Mouse (Mus musculus) forebrain, postnatal 0 days (tissue): ENCODE measurements around the gene Aqp3. TPM values are rescaled to one million over a fixed set of nuclear protein-coding genes. Genes with fewer than 3 reads are reported as not detected.

Experiments
- ATAC-seq: fragments of 200-750 bp; cut with Nextera tagmentation; 2 replicates; pipeline ENCODE4 v1.8.0; 2017; ENCODE audit warnings: mild to moderate bottlenecking, moderate library complexity
- DNase-seq: peaks from one replicate; pipeline ENCODE4 v3.0.0-alpha.2; 2015
- H3K27ac ChIP-seq: fragments of 300-500 bp; sonication (generic); 2 replicates; pipeline ENCODE4 v1.5.1; 2014; ENCODE audit warnings: low read depth, mild to moderate bottlenecking, antibody characterized with exemption, low read length, moderate library complexity, mixed read lengths
- H3K27me3 ChIP-seq: fragments of 300-500 bp; sonication (generic); 2 replicates; pipeline ENCODE4 v1.6.1; 2014; ENCODE audit warnings: mild to moderate bottlenecking, low read length, mixed read lengths; ENCODE audit not compliant: insufficient read depth
- H3K36me3 ChIP-seq: fragments of 300-500 bp; sonication (generic); 2 replicates; pipeline ENCODE4 v1.6.1; 2014; ENCODE audit warnings: mild to moderate bottlenecking, moderate library complexity; ENCODE audit not compliant: insufficient read depth
- H3K4me1 ChIP-seq: fragments of 300-500 bp; sonication (generic); 2 replicates; pipeline ENCODE4 v1.6.1; 2014; ENCODE audit warnings: antibody characterized with exemption; ENCODE audit not compliant: insufficient read depth
- H3K4me2 ChIP-seq: fragments of 300-500 bp; sonication (generic); 2 replicates; pipeline ENCODE4 v1.6.1; 2014; ENCODE audit warnings: low read depth, mild to moderate bottlenecking, moderate library complexity
- H3K4me3 ChIP-seq: fragments of 300-500 bp; sonication (generic); 2 replicates; pipeline ENCODE4 v1.5.1; 2014; ENCODE audit warnings: low read depth, low read length, mixed read lengths
- H3K9ac ChIP-seq: fragments of 300-500 bp; sonication (generic); 2 replicates; pipeline ENCODE4 v1.6.1; 2014; ENCODE audit warnings: mild to moderate bottlenecking
- H3K9me3 ChIP-seq: fragments of 300-500 bp; sonication (generic); 2 replicates; pipeline ENCODE4 v1.6.1; 2016; ENCODE audit warnings: low read length
- CTCF ChIP-seq: sonication (generic); IDR thresholded peaks from 2 replicates; pipeline ENCODE4 v1.5.1; 2016; ENCODE audit warnings: antibody characterized with exemption, control low read depth, low read depth
- WGBS: fragments of 180-500 bp; shearing (Covaris S2); extraction: QIAGEN DNeasy Blood & Tissue Kit; methylation state at CpG from one replicate; pipeline ENCODE4 v1.1.7; 2014; 5-methylcytosine and 5-hydroxymethylcytosine counted together
- polyA plus RNA-seq: library from polyadenylated mRNA; unstranded; fragments of >200 nt; fragmentation: Nextera tagmentation; extraction: Ambion mirVana; gene quantifications from 2 replicates; pipeline ENCODE4 v1.2.1, GENCODE M21; 2015
- total RNA-seq: library from RNA; depleted of rRNA; stranded (reverse); fragments of >200 nt; gene quantifications from 2 replicates; pipeline ENCODE4 v1.2.3, GENCODE M21; 2014

Aqp3 gene
- total and polyA plus RNA-seq, 2 experiments from 2014 or later: 0.36 TPM; not detected in 1

- no peaks in the 10 kb centered on the region for H3K9me3 ChIP-seq
- H3K27me3 ChIP-seq: no peaks in the 10 kb centered on the region
- H3K4me2 ChIP-seq: peak overlapping the region; percentile 35
- ATAC-seq: peak; percentile 91
- WGBS: 36% methylated on average over 16 of the region's 16 CpGs
- 0 out of 2 replicates have a peak overlapping the region, but pooled peaks have one; percentile 7 for H3K9ac ChIP-seq
- no peak overlapping the region for H3K4me3 ChIP-seq
- no peaks in the 10 kb centered on the region for H3K36me3 ChIP-seq
- no peaks in the 10 kb centered on the region for H3K4me1 ChIP-seq
- H3K27ac ChIP-seq: no peak overlapping the region
- DNase-seq: peak; percentile 92
- TF ChIP-seq CTCF: peak; percentile 90
Measured at GRCm38 (mm10) chr4:41050726-41051675, 47.0 kb downstream of the Aqp3 start.

GRCm38 (mm10) chr4:41048926-41049325 lies 49.1 kb downstream of the Aqp3 start:
- Histone ChIP-seq H3K4me2 (no peak overlapping the region), H3K4me3 (no peak overlapping the region), H3K9me3 (no peaks in the 10 kb centered on the region), H3K27me3 (no peaks in the 10 kb centered on the region), H3K27ac (no peak overlapping the region), H3K4me1 (no peaks in the 10 kb centered on the region), H3K36me3 (no peaks in the 10 kb centered on the region), H3K9ac (no peak overlapping the region)
- DNase-seq (no peak), ATAC-seq (no peak)
- WGBS: 78% methylated on average over 2 of the region's 2 CpGs
- no peak for TF ChIP-seq CTCF

GRCm38 (mm10) chr4:41047524-41048271 lies 50.3 kb downstream of the Aqp3 start, which contains the start of gene Aqp7:
Aqp7 (minus strand) TSS chr4:41048139.
- no peak within 1 kb of the TSS for H3K4me3 ChIP-seq
- no peaks in the 10 kb centered on the region for H3K9me3 ChIP-seq
- ATAC-seq: no peak
- H3K9ac ChIP-seq: no peak within 1 kb of the TSS
- H3K36me3 ChIP-seq: no peaks in the 10 kb centered on the region
- no peak for DNase-seq
- WGBS: 46% methylated on average over 9 of the region's 9 CpGs
- no peaks in the 10 kb centered on the region for H3K27me3 ChIP-seq
- H3K4me1 ChIP-seq: no peaks in the 10 kb centered on the region
- TF ChIP-seq CTCF: no peak
- H3K27ac ChIP-seq: no peak within 1 kb of the TSS
- H3K4me2 ChIP-seq: no peak within 1 kb of the TSS

GRCm38 (mm10) chr4:41046254-41046795 lies 51.7 kb downstream of the Aqp3 start:
- TF ChIP-seq CTCF: no peak
- 83% methylated on average over 13 of the region's 13 CpGs for WGBS
- ATAC-seq: no peak

GRCm38 (mm10) chr4:41045288-41045687 lies 52.7 kb downstream of the Aqp3 start:
- TF ChIP-seq CTCF: no peak
- no peaks in the 10 kb centered on the region for H3K9me3 ChIP-seq
- H3K9ac ChIP-seq: no peak overlapping the region
- H3K4me3 ChIP-seq: no peak overlapping the region
- no peaks in the 10 kb centered on the region for H3K27me3 ChIP-seq
- H3K4me1 ChIP-seq: no peaks in the 10 kb centered on the region
- H3K4me2 ChIP-seq: no peak overlapping the region
- DNase-seq (no peak), ATAC-seq (no peak)
- H3K27ac ChIP-seq: no peak overlapping the region
- no peaks in the 10 kb centered on the region for H3K36me3 ChIP-seq
- 91% methylated on average over 3 of the region's 3 CpGs for WGBS

More at GRCm38 (mm10) chr4:41046254-41046795, 51.7 kb downstream of the Aqp3 start:
- DNase-seq: no peak
- Histone ChIP-seq H3K36me3 (no peaks in the 10 kb centered on the region), H3K9ac (no peak overlapping the region), H3K27ac (no peak overlapping the region), H3K4me1 (no peaks in the 10 kb centered on the region), H3K4me2 (no peak overlapping the region), H3K9me3 (no peaks in the 10 kb centered on the region), H3K4me3 (no peak overlapping the region), H3K27me3 (no peaks in the 10 kb centered on the region)

- H3K4me2 ChIP-seq: no peak overlapping the region
- no peaks in the 10 kb centered on the region for H3K27me3 ChIP-seq
- H3K4me3 ChIP-seq: no peak overlapping the region
- DNase-seq (no peak), ATAC-seq (no peak)
- WGBS: 81% methylated on average over 5 of the region's 5 CpGs
- H3K9me3 ChIP-seq: no peaks in the 10 kb centered on the region
- no peak for TF ChIP-seq CTCF
- no peaks in the 10 kb centered on the region for H3K36me3 ChIP-seq
- H3K4me1 ChIP-seq: no peaks in the 10 kb centered on the region
- H3K9ac ChIP-seq: no peak overlapping the region
- no peak overlapping the region for H3K27ac ChIP-seq
Measured at GRCm38 (mm10) chr4:41043961-41044360, 54.0 kb downstream of the Aqp3 start.
